Mouse (Mus musculus) MEL (cell line): Measurements from ENCODE around the gene Xndc1. TPM values are rescaled to one million over a fixed set of nuclear protein-coding genes. Genes with fewer than 3 reads are reported as not detected.

Source experiments
- DNase-seq: peaks from one replicate; pipeline ENCODE4 v3.0.0; 2011; ENCODE audit warnings: low read depth, low spot score
- H3K27ac ChIP-seq: 2 replicates; pipeline ENCODE4 v1.5.1; 2012; ENCODE audit warnings: low read depth, mild to moderate bottlenecking, control low read depth, low read length, moderate library complexity; ENCODE audit not compliant: control insufficient read depth
- H3K27me3 ChIP-seq, 2 experiments: fragments of 150-350 bp in 1 of 2; sonication (generic) in 1 of 2; 2 replicates each; pipeline ENCODE4 v1.6.1; 2012; ENCODE audit warnings: low read length in 2 of 2, mild to moderate bottlenecking in 2 of 2, improper control_type of control experiment in 1 of 2, moderate library complexity in 1 of 2; ENCODE audit not compliant: insufficient read depth in 2 of 2, control insufficient read depth in 1 of 2
- H3K36me3 ChIP-seq, 2 experiments: 2 replicates each; pipeline ENCODE4 v1.6.1; 2012 to 2014; ENCODE audit warnings: low read length in 2 of 2, improper control_type of control experiment in 1 of 2, inconsistent platforms in 1 of 2, mild to moderate bottlenecking in 1 of 2; ENCODE audit not compliant: insufficient read depth in 2 of 2, control insufficient read depth in 1 of 2
- H3K4me1 ChIP-seq, 2 experiments: fragments of 150-350 bp in 1 of 2; sonication (generic) in 1 of 2; 2 replicates each; pipeline ENCODE4 v1.6.1; 2012; ENCODE audit warnings: low read length in 2 of 2, improper control_type of control experiment in 1 of 2, mild to moderate bottlenecking in 1 of 2; ENCODE audit not compliant: insufficient read depth in 2 of 2, control insufficient read depth in 1 of 2
- H3K4me3 ChIP-seq, 2 experiments: fragments of 150-350 bp in 1 of 2; sonication (generic) in 1 of 2; 2 replicates each; pipeline ENCODE4 v1.5.1; 2012; ENCODE audit warnings: low read depth in 2 of 2, low read length in 2 of 2, mild to moderate bottlenecking in 2 of 2, moderate library complexity in 2 of 2, control low read depth in 1 of 2, improper control_type of control experiment in 1 of 2; ENCODE audit not compliant: control insufficient read depth in 1 of 2, insufficient read depth in 1 of 2
- H3K79me2 ChIP-seq: 2 replicates; pipeline ENCODE4 v1.6.1; 2012; ENCODE audit warnings: mild to moderate bottlenecking, low read length, moderate library complexity; ENCODE audit not compliant: control insufficient read depth, poor library complexity, insufficient read depth
- H3K9ac ChIP-seq: 2 replicates; pipeline ENCODE4 v1.6.1; 2012; ENCODE audit warnings: low read depth, mild to moderate bottlenecking, control low read depth, low read length, moderate library complexity; ENCODE audit not compliant: control insufficient read depth, poor library complexity, severe bottlenecking
- H3K9me3 ChIP-seq: fragments of 150-350 bp; sonication (generic); replicated peaks from 2 replicates; pipeline ENCODE4 v1.6.1; 2012; ENCODE audit warnings: mild to moderate bottlenecking, low read length, improper control_type of control experiment, moderate library complexity; ENCODE audit not compliant: insufficient read depth
- CHD1 ChIP-seq: IDR thresholded peaks from 2 replicates; pipeline ENCODE4 v1.6.1; 2012; ENCODE audit warnings: low read depth, mild to moderate bottlenecking, inconsistent platforms, low read length, improper control_type of control experiment
- CTCF ChIP-seq, 3 experiments: IDR thresholded peaks in 2 of 3; conservative IDR thresholded peaks in 1 of 3; 2 replicates each; pipeline ENCODE4 v1.5.1; 2011 to 2012; ENCODE audit warnings: low read length in 3 of 3, low read depth in 2 of 3, mild to moderate bottlenecking in 2 of 3, improper control_type of control experiment in 1 of 3, inconsistent platforms in 1 of 3, mixed read lengths in 1 of 3, moderate library complexity in 1 of 3; ENCODE audit not compliant: control insufficient read depth in 1 of 3, insufficient read depth in 1 of 3, poor library complexity in 1 of 3, severe bottlenecking in 1 of 3
- E2F4 ChIP-seq: IDR thresholded peaks from 2 replicates; pipeline ENCODE4 v1.6.1; 2011; ENCODE audit warnings: low read depth, low read length, improper control_type of control experiment, borderline replicate concordance
- ELF1 ChIP-seq: IDR thresholded peaks from 2 replicates; pipeline ENCODE4 v1.6.1; 2014; ENCODE audit warnings: low read depth, mild to moderate bottlenecking, inconsistent platforms, low read length, improper control_type of control experiment, moderate library complexity
- EP300 ChIP-seq, 2 experiments: IDR thresholded peaks; 2 replicates each; pipeline ENCODE4 v1.6.1; 2011; ENCODE audit warnings: improper control_type of control experiment in 2 of 2, low read length in 2 of 2, low read depth in 1 of 2, mild to moderate bottlenecking in 1 of 2
- GABPA ChIP-seq: IDR thresholded peaks from 2 replicates; pipeline ENCODE4 v1.6.1; 2012; ENCODE audit warnings: low read depth, mild to moderate bottlenecking, inconsistent platforms, low read length, improper control_type of control experiment, moderate library complexity
- GATA1 ChIP-seq: IDR thresholded peaks from 2 replicates; pipeline ENCODE4 v1.6.1; 2011; ENCODE audit warnings: low read depth, low read length, improper control_type of control experiment
- KAT2A ChIP-seq: conservative IDR thresholded peaks from 2 replicates; pipeline ENCODE4 v1.6.1; 2012; ENCODE audit warnings: low read depth, low read length, improper control_type of control experiment, inconsistent platforms
- MAFK ChIP-seq: IDR thresholded peaks from 2 replicates; pipeline ENCODE4 v1.6.1; 2011; ENCODE audit warnings: low read depth, mild to moderate bottlenecking, low read length, improper control_type of control experiment, borderline replicate concordance
- MAZ ChIP-seq: IDR thresholded peaks from 2 replicates; pipeline ENCODE4 v1.6.1; 2012; ENCODE audit warnings: low read depth, mild to moderate bottlenecking, inconsistent platforms, low read length, improper control_type of control experiment
- POLR2AphosphoS5 ChIP-seq: IDR thresholded peaks from 2 replicates; pipeline ENCODE4 v1.6.1; 2012; ENCODE audit warnings: low read depth, borderline replicate concordance, mild to moderate bottlenecking, inconsistent platforms, low read length, moderate library complexity, mixed read lengths
- RAD21 ChIP-seq: IDR thresholded peaks from 2 replicates; pipeline ENCODE4 v1.6.1; 2011; ENCODE audit warnings: mild to moderate bottlenecking, low read depth, low read length, improper control_type of control experiment
- RCOR1 ChIP-seq: IDR thresholded peaks from 2 replicates; pipeline ENCODE4 v1.6.1; 2012; ENCODE audit warnings: low read depth, mild to moderate bottlenecking, inconsistent platforms, low read length, improper control_type of control experiment
- SIN3A ChIP-seq: IDR thresholded peaks from 2 replicates; pipeline ENCODE4 v1.6.1; 2012; ENCODE audit warnings: low read length, improper control_type of control experiment, inconsistent platforms
- SMC3 ChIP-seq: IDR thresholded peaks from 2 replicates; pipeline ENCODE4 v1.6.1; 2011; ENCODE audit warnings: low read depth, low read length, improper control_type of control experiment
- TCF12 ChIP-seq: IDR thresholded peaks from 2 replicates; pipeline ENCODE4 v1.6.1; 2014; ENCODE audit warnings: low read depth, mild to moderate bottlenecking, inconsistent platforms, low read length, improper control_type of control experiment, moderate library complexity
- UBTF ChIP-seq: IDR thresholded peaks from 2 replicates; pipeline ENCODE4 v1.6.1; 2012; ENCODE audit warnings: low read depth, mild to moderate bottlenecking, inconsistent platforms, low read length, improper control_type of control experiment, moderate library complexity, borderline replicate concordance; ENCODE audit not compliant: insufficient read depth
- USF2 ChIP-seq, 2 experiments: IDR thresholded peaks; 2 replicates each; pipeline ENCODE4 v1.6.1; 2011 to 2012; ENCODE audit warnings: improper control_type of control experiment in 2 of 2, low read length in 2 of 2, borderline replicate concordance in 1 of 2, inconsistent platforms in 1 of 2, low read depth in 1 of 2, mild to moderate bottlenecking in 1 of 2; ENCODE audit not compliant: insufficient read depth in 1 of 2
- polyA plus RNA-seq, 2 experiments: library from polyadenylated mRNA; stranded (reverse) in 1 of 2; unstranded in 1 of 2; fragments of >175 nt in 1 of 2; fragments of >200 nt in 1 of 2; gene quantifications; 2 replicates each; pipeline versions ENCODE4 v1.2.1 to v1.2.4; 2012; ENCODE audit warnings: low replicate concordance in 2 of 2, low read depth in 1 of 2; ENCODE audit not compliant: insufficient read length in 2 of 2, insufficient read depth in 1 of 2, missing spikeins in 1 of 2
- total RNA-seq: library from RNA; depleted of rRNA; stranded (reverse); fragments of 300-350 nt; gene quantifications from 2 replicates; pipeline ENCODE4 v1.2.3, GENCODE M21; 2012

Xndc1 gene
- total and polyA plus RNA-seq, 3 experiments = 16.6 to 30.0 TPM; not detected in 1

DNA sequence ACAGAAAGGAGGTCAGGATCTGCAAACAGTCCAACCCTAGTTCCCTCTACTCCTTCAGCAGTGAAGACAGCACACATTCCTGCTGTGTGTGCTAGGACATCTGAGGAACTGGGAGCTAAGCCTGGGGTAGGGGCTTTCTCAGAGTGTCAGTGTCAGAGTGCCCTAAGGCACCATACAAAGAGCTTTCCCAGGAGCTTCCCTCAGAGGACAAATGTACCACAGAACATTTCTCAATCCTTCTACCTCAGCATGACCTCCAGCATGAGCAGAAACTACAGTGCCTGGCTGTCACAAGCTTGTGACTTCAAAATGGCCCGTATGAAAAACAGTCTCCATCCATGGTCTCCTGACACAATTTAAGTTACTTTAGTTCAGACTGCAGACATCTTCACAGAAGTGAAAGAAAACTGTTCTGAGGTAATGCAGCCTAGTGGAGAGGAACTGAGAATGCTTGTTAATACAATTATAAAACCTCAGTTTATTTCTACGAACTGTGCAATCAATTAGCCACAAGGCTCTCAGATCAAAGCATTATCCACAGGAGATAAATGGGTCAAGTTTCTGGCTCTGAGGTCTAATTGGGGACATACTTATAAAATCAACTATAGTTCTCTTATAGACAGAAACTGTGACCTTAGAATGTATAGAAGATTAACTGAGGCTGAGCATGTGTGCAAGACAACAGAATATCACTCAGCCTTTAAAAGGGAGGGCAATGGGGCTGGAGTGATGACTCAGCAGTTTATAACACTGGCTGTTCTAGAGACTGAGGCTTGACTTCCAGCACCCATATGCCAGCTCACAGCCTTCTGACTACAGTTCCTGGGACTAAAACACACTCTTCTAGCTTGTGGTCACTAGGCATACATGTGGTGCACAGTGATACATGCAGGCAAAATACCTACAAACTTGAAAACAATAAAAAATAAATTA is 39.9 kb upstream of the Xndc1 start:
- no peaks in the 10 kb centered on the region for H3K79me2 ChIP-seq
- peak; percentile 55 for DNase-seq
- no peaks in the 10 kb centered on the region for H3K4me1 ChIP-seq
- H3K9ac ChIP-seq = no peak overlapping the region
- H3K27me3 ChIP-seq = no peaks in the 10 kb centered on the region
- no peaks in the 10 kb centered on the region for H3K9me3 ChIP-seq
- H3K36me3 ChIP-seq = no peaks in the 10 kb centered on the region; a peak in 2 of 4 replicates
- H3K4me3 ChIP-seq = no peak overlapping the region
- H3K27ac ChIP-seq = no peak overlapping the region
- peak; percentile 12; the same call in 1 of the 2 replicates for TF ChIP-seq GABPA
- peak; percentile 98 for TF ChIP-seq MAFK
- TF ChIP-seq TCF12 = no peak

DNA sequence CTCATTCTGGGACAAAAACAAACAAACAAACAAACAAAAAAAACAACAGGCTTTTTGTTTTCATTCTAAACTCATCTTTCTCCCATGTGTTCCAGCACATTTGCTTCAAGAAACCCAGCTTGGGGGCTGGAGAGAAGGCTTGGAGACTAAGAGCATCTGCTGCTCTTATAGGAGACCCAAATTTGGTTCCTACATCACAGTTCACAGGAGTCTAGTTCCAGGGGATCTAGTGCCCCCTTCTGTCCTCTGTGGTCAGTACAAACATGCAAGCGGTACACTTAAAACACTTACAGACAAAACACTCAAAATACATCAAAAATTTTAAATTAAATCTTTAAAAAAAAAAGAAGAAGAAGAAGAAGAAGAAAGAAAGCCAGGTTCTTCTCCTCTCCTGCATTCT is 30.4 kb upstream of the Xndc1 start:
- Histone ChIP-seq H3K4me3 (no peak overlapping the region), H3K36me3 (peaks cover 0 to 5% of the 10 kb centered on the region in 2 experiments; a peak in 2 of 4 replicates), H3K79me2 (no peaks in the 10 kb centered on the region), H3K27me3 (no peaks in the 10 kb centered on the region), H3K9ac (no peak overlapping the region), H3K4me1 (no peaks in the 10 kb centered on the region), H3K9me3 (no peaks in the 10 kb centered on the region), H3K27ac (no peak overlapping the region)
- TF ChIP-seq E2F4 (no peak), KAT2A (no peak), TCF12 (no peak), RAD21 (peak; percentile 6), EP300 (IDR thresholded peaks at IDR 0.05; ENCODE audit: low read depth in 1 of 2, low read length in 2 of 2) (no peak), MAZ (no peak), CHD1 (no peak), SMC3 (no peak), USF2 (IDR thresholded peaks at IDR 0.05; ENCODE audit: borderline replicate concordance in 1 of 2, insufficient read depth in 1 of 2, low read depth in 1 of 2, low read length in 2 of 2) (no peak), SIN3A (no peak), GATA1 (no peak), UBTF (no peak), POLR2AphosphoS5 (no peak), RCOR1 (no peak), CTCF (IDR thresholded peaks at IDR 0.05 in 2 of 3, conservative IDR thresholded peaks at IDR 0.05 in 1 of 3; ENCODE audit: control insufficient read depth in 1 of 3, insufficient read depth in 1 of 3, low read depth in 2 of 3, low read length in 3 of 3, poor library complexity in 1 of 3, severe bottlenecking in 1 of 3) (peak in 1 of 3 experiments; percentile 13; a peak in 1 of 6 replicates), ELF1 (no peak)
- no peak for DNase-seq
